Mouse (Mus musculus): ENCODE data around the gene Gzmc. TPM values are rescaled to one million over a fixed set of nuclear protein-coding genes. Genes with fewer than 3 reads are reported as not detected.

Gene Gzmc
- total RNA-seq (2023), result 0.61 TPM

DNA sequence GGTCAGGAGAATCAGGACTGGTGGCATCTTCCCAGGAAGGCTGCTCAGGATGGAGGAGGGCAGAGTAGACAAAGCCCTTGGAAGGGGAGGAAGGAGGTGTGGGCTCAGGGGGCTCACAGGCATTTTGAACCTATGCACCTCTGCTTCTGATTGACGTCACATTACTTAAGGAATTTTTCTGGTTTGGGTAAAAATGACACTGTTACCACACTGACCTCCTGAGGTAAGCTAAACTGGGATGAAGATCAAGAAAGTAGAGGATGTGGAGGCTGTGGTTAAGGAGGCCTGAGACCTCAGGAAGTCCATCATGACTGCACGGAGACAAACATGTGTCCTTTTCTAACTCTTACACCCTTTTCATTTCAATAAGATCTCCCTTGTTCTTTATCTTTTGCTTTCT is at the start of gene Gzmc:
Gene Gzmc, minus strand, starts transcription at position 101 of the 400 bp plus-strand sequence.

DNA sequence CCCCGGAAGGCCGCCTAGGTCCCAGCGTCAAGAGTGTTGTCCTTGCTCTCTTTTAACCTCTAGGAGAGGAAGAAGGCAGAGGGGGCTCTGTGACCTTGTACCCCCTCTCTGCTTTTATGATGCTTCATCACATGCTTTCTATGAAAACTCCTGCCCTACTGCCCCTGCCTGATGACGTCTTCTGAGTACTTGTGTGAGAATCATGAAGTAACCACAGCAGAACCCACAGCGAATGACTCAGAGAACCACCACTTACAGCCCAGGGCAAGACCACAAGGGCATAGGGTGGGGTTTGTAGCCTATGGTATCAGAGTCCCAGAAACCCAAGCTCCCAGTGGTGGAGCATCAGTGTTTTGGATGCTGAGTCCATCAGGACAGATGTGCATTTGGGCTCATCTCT is 27.7 kb upstream of the Gzmc start, which contains the start of gene Gzmb:
Gene Gzmb, minus strand, starts transcription at position 108 of the 400 bp plus-strand sequence.

DNA sequence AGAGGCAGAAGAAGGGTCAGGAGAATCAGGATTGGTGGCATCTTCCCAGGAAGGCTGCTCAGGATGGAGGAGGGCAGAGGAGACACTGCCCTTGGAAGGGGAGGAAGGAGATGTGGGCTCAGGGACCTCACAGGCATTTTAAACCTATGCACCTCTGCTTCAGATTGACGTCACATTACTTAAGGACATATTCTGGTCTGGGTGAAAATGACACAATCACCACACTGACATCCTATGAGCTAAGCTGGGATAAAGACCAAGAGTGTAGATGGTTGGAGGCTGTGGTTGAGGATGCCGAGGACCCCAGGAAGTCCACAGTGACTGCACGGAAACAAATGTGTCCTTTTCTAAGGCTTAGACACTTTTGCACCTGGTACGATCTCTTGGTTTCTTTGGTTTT is 23.1 kb downstream of the Gzmc start, which contains the start of gene Gzmf:
Gene Gzmf, minus strand, starts transcription at position 101 of the 400 bp plus-strand sequence.

Other genes starting within 250 kb of the Gzmc start
- gene Mcpt1, start 216.7 kb downstream of the Gzmc start, total RNA-seq (2023), result not detected
- not detected for gene Mcpt9, start 204.2 kb downstream of the Gzmc start, total RNA-seq (2023)
- gene Mcpt2, start 192.6 kb downstream of the Gzmc start, total RNA-seq (2023), result not detected
- gene Mcpt4, start 172.3 kb downstream of the Gzmc start, total RNA-seq (2023), result not detected
- gene Mcpt8, start 149.4 kb downstream of the Gzmc start, total RNA-seq (2023), result not detected
- gene Ctsg, start 132.1 kb downstream of the Gzmc start, total RNA-seq (2023), result not detected
- not detected for gene Gzme, start 114.0 kb downstream of the Gzmc start, total RNA-seq (2023)
- not detected for gene Gzmd, start 102.0 kb downstream of the Gzmc start, total RNA-seq (2023)
- gene Gzmg, start 75.1 kb downstream of the Gzmc start, total RNA-seq (2023), result not detected
- not detected for gene Gzmn, start 60.1 kb downstream of the Gzmc start, total RNA-seq (2023)
- not detected for gene Gzmf, start 23.2 kb downstream of the Gzmc start, total RNA-seq (2023)
- 2.5 TPM for gene Gzmb, start 27.6 kb upstream of the Gzmc start, total RNA-seq (2023)
- not detected for gene Atp12a, start 130.4 kb upstream of the Gzmc start, total RNA-seq (2023)
- gene Rnf17, start 167.9 kb upstream of the Gzmc start, total RNA-seq (2023), result not detected

Measured in CD8-positive naive resting alpha-beta T cell, adult 57 days (primary cell).